Mouse (Mus musculus) hematopoietic stem cell, adult 5-6 weeks (primary cell): ENCODE measurements around the gene Trpv1. TPM values are rescaled to one million over a fixed set of nuclear protein-coding genes. Genes with fewer than 3 reads are reported as not detected.
A peak's percentile ranks its signal among the peaks of the same experiment; 100 is the strongest.

ENCODE experiments used
- ATAC-seq, 2 experiments: fragments of 125-278 bp in 1 of 2; replicated peaks in 1 of 2; 2 replicates each; pipeline ENCODE4 v1.8.0; 2016 to 2017; ENCODE audit warnings: inconsistent platforms in 2 of 2, mild to moderate bottlenecking in 2 of 2, moderate number of reproducible peaks in 2 of 2, low read depth in 1 of 2, moderate TSS enrichment in 1 of 2; ENCODE audit not compliant: low FRiP score in 2 of 2, poor library complexity in 2 of 2, severe bottlenecking in 2 of 2, insufficient read depth in 1 of 2, low TSS enrichment in 1 of 2
- total RNA-seq: library from RNA; stranded (forward); fragments of 172-1452, 232-1000 nt; gene quantifications from 2 replicates; pipeline ENCODE4 v1.2.3, GENCODE M21; 2017

The Trpv1 gene
- total RNA-seq, 1 experiment from 2014 or later = not detected

DNA sequence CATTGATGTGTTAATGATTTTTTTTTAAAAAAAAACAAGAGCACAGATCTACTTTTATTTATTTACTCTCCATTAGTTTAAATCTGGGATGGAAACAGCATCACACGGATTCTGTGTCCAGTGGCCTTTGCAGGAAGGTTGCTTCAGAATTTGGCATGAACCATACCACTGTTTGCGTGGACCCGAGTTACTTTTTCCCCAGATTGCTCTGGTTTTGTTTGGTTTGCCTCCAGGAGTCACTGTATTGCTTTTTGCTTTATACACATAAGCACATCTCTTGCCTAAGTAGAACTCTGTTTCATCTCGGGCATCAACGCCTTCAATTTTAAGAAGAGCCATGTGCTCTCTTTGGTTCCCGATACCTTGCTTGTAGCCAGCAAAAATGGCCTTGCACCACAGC is 8.2 kb upstream of the Trpv1 start:
- ATAC-seq = no peak

DNA sequence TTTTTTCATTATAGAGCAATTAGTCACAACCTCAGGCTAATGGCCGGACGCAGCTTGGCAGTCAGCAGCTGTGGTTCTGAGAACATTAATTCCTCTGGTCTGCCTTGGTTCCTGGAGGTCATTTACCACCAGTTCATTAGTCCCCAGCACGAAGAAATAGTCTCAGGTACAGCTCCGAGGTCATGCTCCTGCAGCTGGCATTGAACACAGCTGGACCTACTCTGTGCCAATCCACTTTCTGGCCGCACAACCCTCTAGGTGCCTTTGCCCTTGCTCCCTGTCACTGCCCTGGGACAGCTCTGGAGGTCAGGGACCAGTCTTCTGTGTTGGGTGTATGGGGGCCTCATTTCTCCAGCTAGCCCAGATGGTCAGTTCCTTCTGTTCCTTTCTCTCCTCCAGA is 5.2 kb upstream of the Trpv1 start:
- ATAC-seq = no peak

DNA sequence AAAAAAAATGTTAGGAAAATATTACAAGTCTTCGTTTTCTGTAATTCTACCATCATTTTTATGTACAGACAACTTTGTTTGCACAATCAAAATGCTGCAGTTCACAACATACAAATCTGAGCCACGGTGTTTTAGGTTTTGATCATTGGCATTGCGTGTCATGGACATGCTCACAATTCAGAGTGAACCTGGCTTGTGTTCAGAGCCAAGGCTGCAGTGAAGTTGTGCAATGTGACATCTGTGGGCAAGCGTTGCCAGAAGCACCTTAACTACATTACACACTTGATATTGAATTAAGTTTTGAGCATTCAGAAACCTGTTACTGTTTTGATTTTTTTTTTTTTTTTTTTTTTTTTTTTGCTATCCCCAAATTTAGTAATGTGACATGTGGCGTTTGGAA is 4.0 kb upstream of the Trpv1 start:
- no peak for ATAC-seq

DNA sequence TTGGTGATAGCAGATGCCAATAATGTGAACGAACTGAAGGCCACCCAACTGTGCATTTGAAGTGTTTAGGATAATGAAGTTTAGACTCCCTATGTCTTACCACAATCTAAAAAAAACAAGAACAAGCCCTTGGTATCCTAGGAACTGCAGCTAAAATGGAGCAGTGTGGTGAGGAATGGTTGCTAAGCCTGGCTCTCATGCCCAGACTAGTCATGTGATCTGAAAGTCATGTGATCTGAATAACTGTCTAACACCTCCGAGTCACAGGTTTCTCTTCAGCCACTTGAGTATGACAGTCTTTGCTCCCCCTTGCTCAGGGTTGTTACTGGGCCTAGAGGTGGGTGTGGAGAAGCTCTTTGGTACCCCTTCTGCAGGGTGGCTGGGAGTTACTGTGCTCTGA is 1.6 kb upstream of the Trpv1 start:
- no peak for ATAC-seq

DNA sequence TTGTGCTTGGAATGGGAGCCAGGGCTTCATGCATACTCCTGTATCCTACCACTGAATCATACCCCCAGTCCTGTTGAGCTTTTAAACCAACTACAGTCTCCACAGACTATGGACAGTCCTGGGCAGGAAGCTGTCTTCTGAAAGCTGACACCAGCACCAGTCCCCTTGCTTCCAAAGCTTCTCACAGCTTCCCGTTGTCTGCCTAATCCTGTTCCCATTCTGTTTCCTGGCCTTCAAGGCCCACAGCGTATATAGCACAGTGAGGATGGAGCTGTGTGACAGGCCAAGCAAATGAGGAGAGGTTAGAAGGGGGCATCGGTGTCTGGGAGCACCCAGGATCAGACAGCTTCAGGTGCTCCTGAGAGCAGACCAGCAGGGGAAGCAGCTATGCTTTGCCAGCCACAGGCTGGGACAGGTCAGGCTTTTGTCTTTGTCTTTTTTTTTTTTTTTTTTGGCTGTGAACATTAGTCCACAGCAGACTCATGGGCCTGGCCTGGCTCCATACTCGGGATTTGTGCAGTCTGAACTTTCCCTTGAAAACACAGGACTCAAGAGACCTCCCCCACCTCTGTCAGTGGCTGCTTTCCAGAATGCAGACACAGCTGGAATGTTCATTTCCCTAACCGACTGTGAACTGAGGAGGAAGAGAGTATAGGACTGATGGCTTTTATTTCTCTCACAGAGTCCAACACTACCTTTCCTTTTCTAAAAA is 2.1 kb downstream of the Trpv1 start:
- no peak for ATAC-seq

DNA sequence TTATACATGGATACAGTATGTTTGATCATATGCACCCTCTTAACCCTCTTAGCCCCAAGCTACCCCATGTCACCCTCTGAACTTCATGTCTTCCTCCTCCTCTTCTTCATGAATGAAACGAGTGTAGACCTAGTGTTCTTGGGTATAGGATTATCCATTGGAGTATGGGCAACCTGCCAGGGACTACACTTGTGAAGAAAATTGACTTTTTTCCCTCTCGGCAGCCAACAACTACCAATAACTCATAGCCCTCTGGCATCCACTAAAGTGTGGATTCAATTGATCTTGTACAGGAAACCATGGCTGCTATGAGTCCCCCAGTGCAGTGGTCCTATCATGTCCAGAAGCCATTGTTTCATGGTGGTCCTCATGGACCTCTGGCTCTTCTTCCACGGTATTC is 2.6 kb downstream of the Trpv1 start:
- ATAC-seq = no peak

DNA sequence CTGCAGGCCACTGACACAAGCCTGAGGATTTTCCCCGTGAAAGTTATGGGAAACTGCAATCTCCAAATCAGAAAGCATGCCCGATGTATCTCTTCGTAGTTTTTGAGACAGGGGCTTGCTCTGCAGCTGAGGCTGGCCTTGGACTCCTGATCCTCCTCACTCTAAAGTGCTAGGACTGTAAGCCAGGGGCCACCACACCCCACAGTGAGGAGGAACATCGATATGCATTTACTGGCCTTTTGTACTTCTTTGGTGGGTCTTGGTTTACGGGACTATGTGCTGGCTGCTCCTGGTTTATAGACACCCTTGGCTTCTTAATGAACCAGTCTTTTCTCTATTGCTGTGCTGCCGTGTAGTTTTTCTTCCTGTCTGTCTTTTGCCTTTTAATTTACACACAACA is 8.1 kb downstream of the Trpv1 start:
- ATAC-seq = no peak

DNA sequence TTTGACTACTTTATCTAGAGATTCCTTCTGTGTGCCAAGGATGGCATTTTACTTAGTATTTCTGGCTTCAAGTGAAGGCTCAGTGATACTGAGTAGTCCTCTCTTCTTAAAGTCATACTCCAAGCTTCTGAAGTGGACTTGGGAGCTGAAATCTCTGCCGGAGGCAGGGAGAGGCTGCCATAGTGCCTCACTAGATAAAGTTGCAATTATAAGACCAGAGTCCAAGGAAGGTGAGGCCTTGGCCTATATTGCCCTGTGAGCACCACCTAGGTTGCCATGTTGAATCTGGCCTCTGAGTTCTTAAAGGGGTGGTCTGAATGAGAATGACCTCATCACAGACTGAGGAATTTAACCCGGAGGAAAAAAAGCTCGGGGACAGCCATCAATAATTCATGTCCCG is 8.7 kb downstream of the Trpv1 start:
- ATAC-seq = no peak

DNA sequence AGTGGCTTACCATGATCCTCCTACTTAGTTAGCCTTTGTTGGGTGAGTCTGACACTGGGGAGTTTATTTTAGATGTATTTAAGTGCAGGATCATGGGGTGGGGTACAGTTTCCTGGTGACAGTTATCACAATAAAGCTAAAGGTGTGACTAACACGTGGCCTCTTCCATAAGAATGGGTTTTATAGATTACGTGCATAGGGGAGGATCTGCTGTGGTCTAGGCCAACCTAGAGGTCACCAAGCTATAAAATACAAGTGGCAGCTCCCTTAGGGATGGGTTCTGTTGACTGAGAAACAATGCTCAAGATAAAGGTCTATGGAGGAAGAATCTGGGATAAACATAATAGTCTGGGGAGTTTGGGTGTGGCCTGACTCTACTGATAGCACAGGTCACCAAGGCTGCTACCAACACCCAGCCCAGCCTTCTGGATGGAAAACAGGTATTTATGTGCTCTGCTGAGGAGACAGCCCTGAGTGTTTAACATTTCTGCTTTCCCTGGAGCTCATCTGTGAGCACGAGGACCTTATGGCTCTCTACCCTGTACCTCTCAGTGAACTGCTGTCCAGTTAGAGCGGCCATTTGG is 23.4 kb downstream of the Trpv1 start:
- ATAC-seq = no peak

DNA sequence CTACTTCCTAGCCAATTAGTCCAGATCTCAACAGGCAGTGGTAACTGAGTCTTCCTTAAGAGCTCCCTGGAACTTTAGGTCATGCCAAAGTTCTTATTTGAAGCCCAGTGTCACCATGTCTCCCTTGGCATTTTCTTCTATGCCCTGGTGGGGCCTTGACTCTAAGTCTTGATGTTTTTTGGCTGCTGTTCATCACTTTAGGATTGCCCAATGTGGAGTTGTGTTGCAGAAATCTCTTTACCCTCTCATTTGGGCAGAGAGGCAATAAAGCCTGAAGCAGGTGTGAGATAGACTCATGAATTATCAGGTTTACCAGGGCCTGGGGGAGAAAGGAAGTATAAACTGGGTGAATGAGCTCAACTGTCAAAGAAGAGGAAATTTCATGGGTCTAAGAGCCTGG is 24.6 kb downstream of the Trpv1 start:
- no peak for ATAC-seq

DNA sequence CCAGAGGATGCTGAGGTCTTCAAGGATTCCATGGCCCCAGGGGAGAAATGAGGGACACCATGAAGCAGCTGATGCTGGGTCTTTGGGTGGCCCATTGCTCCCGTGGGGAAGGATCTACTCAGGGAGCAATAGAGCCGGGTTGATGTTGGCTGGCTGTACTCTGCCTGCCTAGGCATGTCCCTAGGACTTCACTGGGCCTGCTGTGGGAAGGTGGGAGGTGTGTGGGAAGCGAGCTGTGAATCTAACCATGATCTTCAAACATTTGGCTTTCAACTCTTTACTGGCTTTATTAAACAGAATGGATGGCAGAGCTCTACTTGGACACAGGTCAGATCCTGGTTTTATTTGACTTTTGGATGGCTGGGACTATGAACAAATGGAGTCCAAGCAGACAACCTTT is 26.4 kb downstream of the Trpv1 start:
- no peak for ATAC-seq

DNA sequence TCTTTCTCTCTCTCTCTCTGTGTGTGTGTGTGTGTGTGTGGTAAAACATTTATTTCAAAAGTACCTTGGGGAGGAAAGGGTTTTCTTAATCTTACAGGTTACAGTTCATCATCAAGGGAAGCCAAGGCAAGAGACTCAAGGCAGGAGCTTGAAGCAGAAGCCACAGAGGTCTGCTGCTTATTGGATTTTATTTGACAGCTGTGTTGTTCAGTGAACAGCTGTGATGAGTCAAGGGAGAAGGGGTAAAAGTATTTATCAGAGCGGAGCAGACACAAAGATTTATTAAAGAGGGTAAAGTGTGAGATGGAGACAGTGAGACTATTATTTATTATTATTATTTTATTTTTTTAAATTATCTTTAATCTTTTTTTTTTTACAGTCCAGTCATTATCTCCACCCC is 27.3 kb downstream of the Trpv1 start:
- no peak for ATAC-seq

DNA sequence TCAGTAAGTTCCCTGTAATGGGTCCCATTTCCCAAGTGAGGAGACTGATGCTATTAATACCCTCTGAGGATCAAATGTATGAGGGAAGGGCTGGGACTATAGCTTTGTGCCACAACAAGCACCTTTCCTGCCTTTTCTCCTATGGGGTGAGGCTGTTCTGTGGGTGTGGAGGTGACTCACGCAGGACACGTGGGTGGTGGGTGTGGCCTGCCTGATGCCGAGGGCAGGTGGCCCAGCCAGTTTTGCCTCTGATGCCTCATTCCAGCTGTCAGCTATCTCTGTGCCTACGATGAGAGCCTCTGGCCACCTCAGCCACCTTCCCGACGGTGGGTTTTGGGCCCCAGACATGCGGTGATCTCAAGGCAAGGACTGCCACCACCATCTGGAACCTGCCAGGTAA is 33.2 kb downstream of the Trpv1 start, which contains the start of gene Trpv3:
Trpv3 (plus strand) TSS at position 122 of the 400 bp plus-strand sequence.
- ATAC-seq = no peak

DNA sequence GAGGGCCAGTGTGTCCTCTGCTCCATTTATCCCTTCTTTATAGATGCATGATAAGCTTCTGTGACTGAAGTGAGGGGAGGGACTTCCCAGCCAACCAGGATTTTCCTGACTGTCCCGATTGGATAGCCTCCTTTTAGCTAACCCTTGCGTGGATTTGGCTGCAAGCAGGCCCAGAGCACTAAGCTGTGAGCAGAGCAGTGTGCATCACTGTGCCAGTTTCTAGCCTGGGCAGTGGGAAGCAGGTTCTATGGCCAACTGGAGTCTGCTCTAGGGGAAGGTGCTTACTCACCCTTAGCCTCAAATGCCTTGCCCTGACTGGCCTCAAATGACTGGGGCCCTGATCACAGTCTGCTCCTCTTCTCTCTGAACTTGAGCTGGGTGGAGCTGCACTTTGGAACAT is 40.7 kb downstream of the Trpv1 start:
- no peak; a peak in 1 of 4 replicates for ATAC-seq

DNA sequence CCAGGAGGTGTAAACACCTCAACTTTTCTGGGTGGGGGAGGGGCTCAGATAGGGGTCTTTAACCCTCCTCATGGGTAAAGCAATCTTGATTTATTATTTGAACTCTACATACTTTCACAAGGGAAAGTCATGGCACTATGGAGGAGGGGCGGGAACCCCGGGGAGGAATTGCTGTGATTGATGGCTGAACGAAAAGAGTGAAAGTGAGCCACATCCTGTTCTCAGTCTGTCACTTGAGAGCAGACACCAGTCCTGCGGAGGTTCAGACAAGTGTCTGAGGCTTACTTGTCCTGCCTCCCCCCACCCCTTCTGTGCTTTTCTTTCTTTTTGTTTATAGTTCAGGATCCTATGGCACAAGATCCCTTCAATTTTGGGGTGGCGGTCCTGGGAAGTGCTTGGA is 46.6 kb downstream of the Trpv1 start:
- ATAC-seq = no peak

DNA sequence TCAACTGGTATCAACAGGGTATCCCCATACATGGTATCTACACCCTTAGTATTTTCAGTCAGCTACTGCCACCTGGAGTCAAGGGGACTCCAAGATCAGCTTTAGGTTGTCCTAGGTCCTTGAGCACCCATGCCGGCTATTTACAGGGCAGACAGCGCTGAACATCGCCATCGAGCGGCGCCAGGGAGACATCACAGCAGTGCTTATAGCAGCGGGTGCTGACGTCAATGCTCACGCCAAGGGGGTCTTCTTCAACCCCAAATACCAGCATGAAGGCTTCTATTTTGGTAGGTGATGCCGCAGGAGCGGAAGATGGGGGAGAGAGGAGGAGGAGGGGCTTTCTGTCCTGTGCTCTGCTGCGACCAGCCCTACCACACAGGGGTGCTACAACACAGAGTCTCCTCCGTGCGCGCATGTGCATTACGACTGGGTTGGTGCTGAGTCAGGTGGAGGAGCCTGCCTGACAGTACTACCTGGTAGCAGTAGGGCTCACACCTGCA is 47.5 kb downstream of the Trpv1 start:
- ATAC-seq = peak; percentile 82 to 90

DNA sequence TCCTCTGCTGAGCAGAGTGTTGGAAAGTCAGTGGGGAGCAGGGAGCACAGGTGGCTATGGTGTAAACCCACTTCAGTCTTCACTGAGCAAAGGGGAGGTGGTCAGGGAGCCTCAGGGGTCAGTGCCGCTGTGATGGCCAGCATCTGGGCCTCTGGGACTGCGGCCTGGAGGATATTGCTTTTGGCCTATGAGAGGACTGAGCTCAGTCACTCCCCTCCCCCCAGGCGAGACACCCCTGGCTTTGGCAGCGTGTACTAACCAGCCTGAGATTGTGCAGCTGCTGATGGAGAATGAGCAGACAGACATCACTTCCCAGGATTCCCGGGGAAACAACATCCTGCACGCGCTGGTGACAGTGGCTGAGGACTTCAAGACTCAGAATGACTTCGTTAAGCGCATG is 49.3 kb downstream of the Trpv1 start:
- no peak for ATAC-seq

DNA sequence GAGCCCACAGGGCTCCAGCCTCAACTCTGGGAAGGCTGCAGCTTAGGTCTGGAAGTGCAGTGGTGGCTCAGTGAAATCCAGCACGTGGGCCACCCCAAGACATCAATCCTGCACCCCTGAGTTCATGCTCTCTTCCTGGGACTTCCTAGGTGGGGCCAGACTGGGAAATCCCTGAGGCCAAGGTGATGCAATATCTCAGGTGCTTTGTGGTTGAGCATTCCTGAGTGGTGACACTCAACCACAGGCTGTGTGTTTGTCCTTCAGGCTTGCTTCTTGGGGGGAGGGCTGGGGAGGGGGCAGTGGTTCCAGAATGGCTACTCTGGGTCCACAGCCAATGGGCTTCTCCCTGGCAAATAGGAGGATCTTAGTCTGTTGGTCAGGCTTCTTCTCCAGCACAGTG is 49.8 kb downstream of the Trpv1 start:
- ATAC-seq = no peak

DNA sequence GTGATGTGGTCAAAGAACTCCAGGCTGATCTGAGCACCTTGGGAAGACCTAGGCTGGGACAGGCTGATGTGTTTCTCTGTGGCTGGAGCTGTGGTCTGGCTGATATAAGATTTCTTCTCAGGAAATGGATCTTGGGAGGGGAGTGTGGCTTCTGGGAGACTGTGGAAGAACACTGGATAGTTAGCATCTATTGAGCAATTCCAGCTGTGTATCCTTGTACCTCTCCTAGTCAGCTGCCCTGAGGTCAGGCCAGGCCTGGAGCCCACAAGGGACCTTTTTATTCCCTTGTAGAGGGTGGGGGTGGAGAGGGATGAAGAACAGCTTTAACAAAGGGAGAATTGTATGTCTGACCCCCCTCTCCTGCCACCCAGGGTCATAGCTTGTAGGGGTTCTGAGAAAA is 50.3 kb downstream of the Trpv1 start:
- ATAC-seq = no peak
